Mouse (Mus musculus) layer of hippocampus, adult 11-12 months (tissue): ENCODE results near the gene Nelfb.
A peak's percentile ranks its signal among the peaks of the same experiment; 100 is the strongest.

Experiments
- DNase-seq: peaks from one replicate; pipeline ENCODE4 v3.0.0; 2022; ENCODE audit warnings: low spot score

The Nelfb gene

DNA sequence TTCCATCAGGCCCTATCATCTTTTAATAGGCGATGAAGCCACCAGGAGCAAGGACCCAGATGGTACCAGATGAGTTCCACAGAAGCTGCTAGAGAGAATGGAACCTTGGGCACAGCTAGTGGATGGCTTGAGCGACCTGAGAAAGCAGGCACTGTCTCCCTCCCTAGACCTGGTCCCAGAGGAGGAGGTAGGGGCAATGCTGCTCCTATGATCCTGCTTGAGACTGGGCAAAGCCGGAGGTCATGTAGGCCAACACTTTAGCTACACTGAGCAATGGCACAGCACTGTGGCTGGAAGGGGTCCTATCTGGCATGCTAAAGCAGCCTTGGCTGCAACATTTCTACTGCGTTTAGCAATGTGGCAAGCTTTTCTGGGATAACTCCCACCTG is 35.6 kb downstream of the Nelfb start:
- DNase-seq, result no peak

- DNase-seq, result no peak
These were observed 36.2 kb downstream of the Nelfb start for GRCm38 (mm10) chr2:25174866-25175689.

GRCm38 (mm10) chr2:25173821-25174220 is 37.5 kb downstream of the Nelfb start:
- DNase-seq, result no peak

GRCm38 (mm10) chr2:25172629-25173028 is 38.7 kb downstream of the Nelfb start:
- no peak for DNase-seq

DNA sequence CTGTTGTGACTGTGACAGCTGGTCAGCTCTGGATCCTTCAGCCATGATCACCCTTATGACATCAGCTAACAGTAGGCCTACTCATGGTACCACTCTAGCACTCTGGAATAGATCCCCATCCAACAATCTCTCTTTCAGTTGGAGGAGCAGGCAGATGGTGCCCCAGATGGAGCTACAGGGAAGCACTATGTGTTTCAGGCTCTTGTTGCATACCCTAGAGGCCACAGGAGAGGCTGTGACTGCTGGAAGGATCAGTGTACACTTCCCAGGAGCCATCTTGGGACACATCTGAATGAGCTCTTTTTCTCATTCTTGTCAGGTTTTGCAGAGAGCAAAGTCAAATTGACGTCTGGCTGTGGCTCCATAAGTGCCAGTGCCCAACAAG is 39.5 kb downstream of the Nelfb start:
- DNase-seq, result peak; percentile 68

GRCm38 (mm10) chr2:25171101-25171768 is 40.1 kb downstream of the Nelfb start:
- DNase-seq, result no peak

DNA sequence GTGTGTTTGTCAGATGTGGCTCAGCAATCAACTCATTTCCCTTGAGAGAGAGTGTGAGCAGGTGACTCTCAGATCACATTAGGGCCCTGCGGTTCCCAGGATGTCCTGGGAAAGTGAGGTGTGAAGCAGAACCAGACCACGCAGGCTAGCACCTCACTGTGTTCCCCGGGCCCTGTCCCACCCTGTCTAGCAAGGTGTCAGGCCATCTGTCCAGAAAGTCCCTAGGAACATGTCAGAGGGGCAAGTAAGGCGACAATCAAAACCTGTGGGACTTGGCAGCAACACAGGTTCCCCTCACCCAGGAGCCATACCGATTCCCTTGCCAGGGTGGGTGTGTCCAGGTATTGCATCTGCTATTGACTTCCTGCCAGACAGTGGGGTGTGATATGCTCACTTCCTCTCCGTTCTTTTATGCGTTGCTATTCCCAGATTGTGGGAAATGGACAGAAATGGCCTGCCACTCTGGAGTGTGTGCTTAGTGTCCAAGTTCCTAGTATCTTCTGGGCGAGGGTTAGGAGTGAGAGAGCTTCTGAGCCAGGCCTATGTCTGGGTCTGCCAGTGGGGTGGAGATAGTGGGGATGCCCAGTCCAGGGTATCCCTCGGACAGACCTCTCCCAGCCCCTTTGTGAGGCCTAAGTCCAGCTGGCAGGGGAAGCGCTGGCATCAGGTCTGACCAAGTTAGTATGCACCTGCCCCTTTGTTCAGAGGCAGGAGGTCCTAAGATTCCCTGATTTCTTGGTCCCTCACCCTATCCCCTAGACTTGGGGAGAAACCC is 40.8 kb downstream of the Nelfb start:
- no peak for DNase-seq

- no peak for DNase-seq
These were observed 41.5 kb downstream of the Nelfb start for GRCm38 (mm10) chr2:25169778-25170177.

- DNase-seq, result no peak
These were observed 42.7 kb downstream of the Nelfb start for GRCm38 (mm10) chr2:25168665-25168978.

GRCm38 (mm10) chr2:25167919-25168664 is 43.2 kb downstream of the Nelfb start:
- no peak for DNase-seq

GRCm38 (mm10) chr2:25167481-25167880 is 43.8 kb downstream of the Nelfb start:
- DNase-seq, result no peak

GRCm38 (mm10) chr2:25157655-25158054 is 53.6 kb downstream of the Nelfb start:
- DNase-seq, result peak; percentile 73

- DNase-seq, result no peak
These were observed 54.3 kb downstream of the Nelfb start for GRCm38 (mm10) chr2:25156990-25157389.

DNA sequence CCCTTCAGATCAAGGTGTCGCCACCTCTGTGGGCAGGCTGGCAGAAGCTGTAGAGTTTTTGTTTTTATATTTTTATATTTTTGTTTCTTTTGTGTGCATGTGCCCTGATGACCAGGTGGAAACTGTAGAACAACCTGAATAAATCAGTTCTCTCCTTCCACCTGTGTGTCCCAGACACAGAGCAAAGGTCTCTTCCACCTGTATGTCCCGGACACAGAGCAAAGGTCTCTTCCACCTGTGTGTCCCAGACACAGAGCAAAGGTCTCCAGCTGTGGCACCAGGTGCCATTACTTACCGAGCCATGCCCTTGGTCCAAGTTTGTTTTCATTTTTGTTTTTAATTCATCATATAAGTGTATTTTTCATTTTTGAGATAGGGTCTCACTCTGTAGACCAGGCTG is 55.1 kb downstream of the Nelfb start:
- no peak for DNase-seq

- DNase-seq, result no peak
These were observed 59.9 kb downstream of the Nelfb start for GRCm38 (mm10) chr2:25151280-25151956.
